Mouse (Mus musculus): ENCODE data around the gene Lta.

The Lta gene

GRCm38 (mm10) chr17:35204494-35205379 is at the start of gene Lta:
Gene Lta, minus strand, starts transcription at chr17:35205351.
- DNase-seq (ENCODE audit: low spot score in 2 of 2) = peak in 1 of 2 experiments; percentile 47

GRCm38 (mm10) chr17:35254241-35255098 is 49.3 kb upstream of the Lta start:
- peak; percentile 60 to 78 for DNase-seq (ENCODE audit: low spot score in 2 of 2)

GRCm38 (mm10) chr17:35253293-35254093 is 48.3 kb upstream of the Lta start:
- no peak for DNase-seq (ENCODE audit: low spot score in 2 of 2)

GRCm38 (mm10) chr17:35252619-35253292 is 47.6 kb upstream of the Lta start:
- DNase-seq (ENCODE audit: low spot score in 2 of 2) = no peak

- DNase-seq (ENCODE audit: low spot score in 2 of 2) = no peak
These were observed 46.8 kb upstream of the Lta start for GRCm38 (mm10) chr17:35251981-35252380.

- no peak for DNase-seq (ENCODE audit: low spot score in 2 of 2)
These were observed 46.1 kb upstream of the Lta start for GRCm38 (mm10) chr17:35251162-35251719.

GRCm38 (mm10) chr17:35250348-35251120 is 45.4 kb upstream of the Lta start:
- DNase-seq (ENCODE audit: low spot score in 2 of 2) = no peak

GRCm38 (mm10) chr17:35249451-35250197 is 44.5 kb upstream of the Lta start:
- DNase-seq (ENCODE audit: low spot score in 2 of 2) = no peak

- DNase-seq (ENCODE audit: low spot score in 2 of 2) = no peak
These were observed 43.8 kb upstream of the Lta start for GRCm38 (mm10) chr17:35248986-35249385.

- DNase-seq (ENCODE audit: low spot score in 2 of 2) = no peak
These were observed 42.0 kb upstream of the Lta start for GRCm38 (mm10) chr17:35247144-35247543.

- DNase-seq (ENCODE audit: low spot score in 2 of 2) = no peak
These were observed 40.8 kb upstream of the Lta start for GRCm38 (mm10) chr17:35245731-35246623.

GRCm38 (mm10) chr17:35244999-35245398 is 39.8 kb upstream of the Lta start:
- DNase-seq (ENCODE audit: low spot score in 2 of 2) = no peak

GRCm38 (mm10) chr17:35243086-35243485 is 37.9 kb upstream of the Lta start:
- no peak for DNase-seq (ENCODE audit: low spot score in 2 of 2)

GRCm38 (mm10) chr17:35242015-35242941 is 37.1 kb upstream of the Lta start:
- DNase-seq (ENCODE audit: low spot score in 2 of 2) = peak; percentile 46 to 54

GRCm38 (mm10) chr17:35241305-35242014 is 36.3 kb upstream of the Lta start, which contains the start of gene Ddx39b:
Gene Ddx39b, plus strand, starts transcription at chr17:35241746.
- peak; percentile 90 to 92 for DNase-seq (ENCODE audit: low spot score in 2 of 2)

Measured in spleen, postnatal 14 days (tissue).